Mouse (Mus musculus): ENCODE measurements around the gene Tgif1.

DNA sequence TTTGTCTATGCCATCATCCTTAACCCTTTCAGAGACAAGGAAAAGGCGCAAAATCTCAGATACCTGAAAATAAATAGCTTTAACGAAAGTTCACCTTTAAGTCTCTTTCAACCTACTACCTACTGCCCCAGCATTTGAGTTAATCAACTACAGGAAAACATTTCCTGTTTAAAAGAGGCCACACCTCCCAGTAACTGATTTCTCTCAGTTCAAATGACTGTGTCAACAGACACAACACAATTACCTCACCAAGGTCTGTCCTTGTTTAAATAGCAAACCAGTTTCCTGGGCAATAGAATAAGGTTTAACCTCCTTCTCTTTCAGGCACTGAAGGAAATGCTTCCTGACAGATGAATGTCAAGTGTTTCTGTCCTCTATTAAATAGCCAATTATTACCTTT is 7.8 kb downstream of the Tgif1 start:
- TF ChIP-seq POU5F1 (IDR thresholded peaks at IDR 0.05; ENCODE audit: borderline replicate concordance, low read length) (no peak), CTCF (conservative IDR thresholded peaks at IDR 0.05; ENCODE audit: low read length) (no peak), NANOG (IDR thresholded peaks at IDR 0.05; ENCODE audit: borderline replicate concordance, low read length) (no peak)
